Mouse (Mus musculus) CH12F3 (cell line): Measurements from ENCODE around the gene Lysmd4.

Source experiments
- in situ Hi-C: fragments of 300-500 bp; cut with MboI; formaldehyde crosslinking; loops from 2 replicates; pipeline ENCODE4 v1.14.3; 2020; ENCODE audit warnings: low sequenced_read_pairs

Gene Lysmd4

DNA sequence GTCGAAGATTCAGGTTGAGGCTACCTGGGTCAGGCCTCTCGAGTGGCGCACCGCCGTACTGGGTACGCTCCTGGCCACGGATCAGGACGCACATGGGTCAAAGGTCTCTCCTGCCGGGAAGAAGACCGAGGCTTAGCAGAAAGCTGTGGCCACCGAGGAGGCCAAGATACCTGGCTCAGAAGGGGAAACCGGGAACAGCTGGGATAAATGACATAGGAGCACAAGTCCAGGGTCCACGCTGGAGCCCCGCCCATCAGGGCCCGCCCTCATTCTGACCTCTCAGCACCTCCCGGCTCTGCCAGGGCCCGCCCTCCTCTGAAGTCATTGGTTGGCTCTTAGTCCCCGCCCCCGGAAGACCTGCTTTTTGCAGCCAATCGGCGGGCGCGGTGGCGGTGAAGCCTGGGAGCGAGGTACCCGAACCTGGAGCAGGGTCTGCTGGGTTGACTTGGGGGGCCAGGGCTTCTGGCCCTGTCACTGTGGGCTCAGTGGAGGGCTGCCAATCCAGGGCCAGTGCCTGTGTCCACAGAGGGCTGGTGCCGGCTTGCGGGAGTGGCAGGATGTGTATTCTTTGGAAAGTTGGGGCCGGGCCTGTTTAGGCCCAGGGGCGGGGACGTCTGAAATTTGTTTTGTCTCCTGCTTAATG, at the start of gene Lysmd4:
Gene Lysmd4 (plus strand): TSS at position 325 of the 643 bp plus-strand sequence.
- in situ Hi-C loops = no loop called here

DNA sequence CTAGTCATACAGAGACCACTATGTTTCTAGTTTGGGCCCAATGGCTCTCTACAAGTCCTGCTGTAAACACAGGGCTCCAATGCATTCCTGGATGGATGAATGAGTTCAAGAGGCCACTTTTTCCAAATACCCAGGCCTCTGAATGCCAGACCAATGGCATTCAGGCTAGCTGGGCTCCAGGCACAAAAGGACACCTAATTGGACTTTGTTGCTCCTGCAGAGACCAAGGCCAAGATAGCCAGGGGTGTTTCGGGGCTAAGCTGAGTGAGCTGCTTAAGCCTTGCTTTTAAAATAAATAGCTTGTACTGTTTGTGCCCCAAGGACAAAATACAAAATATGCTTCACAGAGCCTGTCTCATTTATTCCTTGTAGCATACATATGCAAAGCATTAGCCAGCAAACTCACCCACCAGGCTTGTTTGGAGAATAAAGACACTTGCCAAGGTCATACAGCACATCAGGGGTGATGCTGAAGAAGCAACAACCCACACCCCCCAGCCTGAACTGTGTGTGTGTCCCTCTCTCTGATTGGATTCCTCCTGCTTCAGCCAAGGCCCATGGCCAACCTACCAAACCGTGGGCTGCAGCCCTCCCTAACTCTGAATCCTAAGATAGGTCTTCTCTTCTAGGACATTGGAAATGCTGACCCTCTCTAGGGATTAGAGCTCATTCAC, 48.7 kb upstream of the Lysmd4 start:
- in situ Hi-C loops = no loop called here

DNA sequence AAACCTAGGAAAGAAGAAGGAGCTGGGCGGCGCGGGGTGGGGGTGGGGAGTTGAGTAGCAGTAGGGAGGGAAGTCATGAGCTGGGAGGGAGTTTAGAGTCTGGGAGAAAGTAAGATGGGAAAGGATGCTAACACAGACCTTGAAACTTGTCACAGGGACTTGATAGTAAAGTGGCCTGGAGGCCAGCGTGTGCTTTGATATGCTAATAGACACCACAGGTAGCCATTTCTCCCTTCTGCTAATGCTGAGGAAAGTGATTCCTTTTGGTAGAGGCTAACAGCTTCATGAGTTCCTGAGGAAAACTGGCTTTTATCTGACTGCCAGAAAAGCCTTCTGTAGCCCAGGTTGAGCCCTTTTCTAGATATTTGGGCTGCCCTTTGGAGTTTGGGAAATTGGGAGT, 38.6 kb upstream of the Lysmd4 start:
- in situ Hi-C loops = no loop called here

DNA sequence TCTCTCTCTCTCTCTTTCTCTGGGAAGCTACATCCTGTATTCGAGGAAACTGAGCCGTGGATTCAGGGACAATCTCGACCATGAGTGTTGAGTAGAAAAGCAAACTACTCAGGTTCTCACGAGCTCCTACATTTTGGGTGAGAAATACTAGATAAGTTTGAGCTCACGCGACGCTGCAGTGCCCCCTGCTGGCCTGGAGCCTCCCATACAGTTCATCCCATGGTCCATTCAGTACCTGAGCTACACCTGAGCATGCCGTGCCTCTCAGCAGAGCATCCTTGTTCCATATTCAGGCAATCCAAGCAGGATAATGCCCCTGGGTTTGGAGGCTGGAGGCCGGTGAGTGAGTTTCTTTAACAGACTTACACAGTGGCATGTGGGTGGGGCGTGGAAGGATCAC, 22.9 kb upstream of the Lysmd4 start:
- in situ Hi-C loops = no loop called here

DNA sequence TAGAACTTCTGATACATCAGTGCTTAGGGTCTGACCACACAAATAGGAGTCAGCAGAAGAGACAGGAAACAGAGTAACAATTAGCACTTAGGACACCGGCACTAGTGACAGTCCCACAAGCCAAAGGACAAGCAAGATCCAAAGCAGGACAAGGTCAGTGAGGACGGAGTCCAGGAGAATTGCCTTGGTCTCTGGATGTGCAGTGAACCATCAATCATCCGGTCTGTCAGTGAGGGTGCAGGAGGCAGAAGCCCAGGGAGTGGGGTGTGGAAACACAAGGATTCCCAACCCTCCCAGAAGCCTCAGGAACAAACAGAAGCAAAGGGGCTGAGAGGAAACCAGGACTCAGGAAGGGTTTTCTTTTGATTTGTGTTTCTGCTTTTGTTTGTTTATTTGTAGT, 18.7 kb upstream of the Lysmd4 start:
- in situ Hi-C loops = loop anchor here (10.0 kb wide), 1 partner anchor 369 kb away; the partner anchor contains the start of gene Adamts17

DNA sequence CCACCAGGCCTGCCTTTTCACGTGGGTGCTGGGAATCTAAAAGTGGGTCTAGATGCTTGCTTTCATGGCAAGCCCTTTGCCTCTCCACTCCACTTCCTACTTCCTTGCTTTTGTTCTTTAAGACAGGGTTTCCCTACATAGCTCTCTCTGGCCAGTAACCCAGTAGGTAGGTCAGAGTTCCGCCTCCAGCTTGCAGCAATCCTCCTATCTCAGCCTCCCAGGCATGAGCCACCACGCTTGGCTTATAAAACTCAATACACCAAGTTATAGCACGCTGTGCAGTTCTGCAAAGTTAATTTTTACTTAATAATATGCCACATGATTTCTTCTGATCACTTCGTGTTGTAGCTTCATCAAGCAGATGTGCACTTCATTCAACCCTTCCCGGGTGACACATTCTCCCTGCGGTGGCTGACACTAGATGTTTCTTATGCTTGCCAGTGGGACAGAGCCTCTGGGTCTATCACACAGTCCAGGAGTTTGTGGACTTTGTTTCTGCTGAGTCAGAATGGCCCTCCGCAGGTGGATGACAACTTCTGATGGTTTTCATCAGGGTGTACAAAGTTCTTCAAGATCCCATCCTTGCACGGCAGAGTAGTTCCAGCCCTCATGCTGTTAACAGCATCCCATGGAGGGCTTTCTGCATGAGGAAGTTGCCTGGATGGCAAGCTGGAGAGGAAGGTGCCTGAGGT, 16.5 kb upstream of the Lysmd4 start:
- in situ Hi-C loops = loop anchor here (10.0 kb wide), 1 partner anchor 371 kb away; the partner anchor contains the start of gene Adamts17

DNA sequence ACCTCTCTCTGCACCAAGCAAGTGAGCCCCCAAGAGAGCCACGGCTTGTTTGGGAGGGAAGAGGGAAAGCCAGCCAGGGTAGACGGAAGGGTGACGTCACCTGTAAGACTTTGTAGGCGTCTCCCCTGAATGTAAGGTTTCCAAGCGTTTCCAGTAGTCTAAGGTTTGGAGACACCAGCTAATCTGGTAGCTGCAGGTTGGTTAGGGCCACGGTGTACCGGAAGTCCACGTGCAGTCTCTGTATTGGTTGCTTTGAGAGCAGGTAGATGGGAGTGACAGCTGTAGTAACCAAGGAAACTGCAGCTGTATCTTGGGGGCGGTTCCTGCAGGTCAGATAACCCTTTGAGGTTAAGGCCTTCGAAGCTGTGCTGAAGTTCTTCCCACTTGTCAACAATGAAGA, 15.8 kb upstream of the Lysmd4 start:
- in situ Hi-C loops = loop anchor here (10.0 kb wide), 1 partner anchor 372 kb away; the partner anchor contains the start of gene Adamts17

DNA sequence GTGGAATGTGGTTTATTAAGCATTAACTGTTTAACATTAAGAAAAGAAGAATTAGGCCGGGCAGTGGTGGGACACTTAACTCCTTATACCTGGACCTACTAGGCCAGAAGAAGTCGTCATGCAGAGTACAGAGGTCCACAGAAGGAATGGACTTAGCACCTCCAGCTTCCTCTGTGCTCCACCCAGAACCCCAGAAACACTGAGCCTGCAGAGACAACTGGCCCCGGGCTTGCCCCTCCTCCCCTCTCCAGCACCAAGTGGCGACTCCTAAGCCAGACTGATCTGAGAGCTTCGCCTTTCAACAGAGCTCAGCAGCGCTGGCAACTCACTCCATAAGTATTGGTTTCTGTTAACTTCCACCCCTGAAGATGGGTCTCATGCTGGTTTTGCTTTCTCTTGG, 14.6 kb upstream of the Lysmd4 start:
- in situ Hi-C loops = loop anchor here (10.0 kb wide), 1 partner anchor 373 kb away; the partner anchor contains the start of gene Adamts17

DNA sequence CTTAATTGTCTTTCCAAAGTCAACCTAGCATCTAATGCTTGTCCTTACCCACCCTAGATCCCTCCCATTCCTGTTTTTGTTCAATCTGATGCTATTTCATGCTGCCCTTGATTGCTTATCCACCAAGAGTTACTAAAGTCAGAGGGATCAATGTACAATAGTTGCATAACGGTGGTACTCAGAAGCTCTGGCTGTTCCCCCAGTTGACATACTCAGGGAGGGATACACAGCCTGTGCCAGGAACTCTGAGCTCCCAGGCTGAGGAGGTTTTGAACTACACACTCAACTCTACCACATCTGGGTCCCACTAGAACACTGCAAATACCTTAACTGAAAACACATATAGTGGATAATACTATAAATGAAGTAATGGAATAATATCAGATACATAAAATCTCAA, 14.0 kb upstream of the Lysmd4 start:
- in situ Hi-C loops = loop anchor here (10.0 kb wide), 1 partner anchor 374 kb away; the partner anchor contains the start of gene Adamts17

DNA sequence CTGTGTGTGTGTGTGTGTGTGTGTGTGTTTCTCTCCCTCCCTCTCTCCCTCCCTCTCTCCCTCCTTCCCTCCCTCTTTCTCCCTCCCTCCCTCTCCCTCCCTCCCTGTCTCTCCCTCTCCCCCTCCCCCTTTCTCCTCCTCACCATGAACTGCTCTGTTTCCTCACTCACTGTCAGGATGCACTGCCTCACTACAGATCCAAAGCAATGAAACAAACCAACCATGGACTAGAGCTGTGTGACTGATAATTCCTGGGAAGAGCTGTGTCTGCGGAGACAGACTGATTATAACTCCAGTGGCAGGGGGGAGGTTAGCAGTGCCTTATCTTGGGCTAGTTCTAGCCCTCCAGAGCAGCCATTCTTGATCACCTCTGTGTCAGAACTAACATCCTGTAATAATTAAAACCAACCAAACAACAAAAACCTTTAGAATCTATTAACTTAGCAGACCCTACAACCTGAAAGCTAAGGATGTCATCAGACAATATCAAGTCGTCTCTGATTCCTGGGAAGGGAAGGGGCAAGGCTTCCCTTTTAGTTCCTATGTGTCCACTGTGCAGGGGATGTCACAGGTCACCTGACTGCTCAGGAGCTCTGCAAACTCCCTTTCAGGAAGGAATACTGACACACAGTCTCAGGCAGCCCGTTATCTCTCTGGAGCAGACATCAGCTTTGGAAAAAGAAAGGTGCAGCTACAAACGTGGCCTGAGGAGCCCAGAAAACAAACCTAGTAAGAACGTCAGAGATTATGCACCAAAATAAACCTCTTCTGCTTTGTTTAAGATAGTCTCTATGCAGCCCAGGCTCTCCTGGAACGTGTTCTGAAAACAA, 12.1 kb upstream of the Lysmd4 start:
- in situ Hi-C loops = no loop called here

DNA sequence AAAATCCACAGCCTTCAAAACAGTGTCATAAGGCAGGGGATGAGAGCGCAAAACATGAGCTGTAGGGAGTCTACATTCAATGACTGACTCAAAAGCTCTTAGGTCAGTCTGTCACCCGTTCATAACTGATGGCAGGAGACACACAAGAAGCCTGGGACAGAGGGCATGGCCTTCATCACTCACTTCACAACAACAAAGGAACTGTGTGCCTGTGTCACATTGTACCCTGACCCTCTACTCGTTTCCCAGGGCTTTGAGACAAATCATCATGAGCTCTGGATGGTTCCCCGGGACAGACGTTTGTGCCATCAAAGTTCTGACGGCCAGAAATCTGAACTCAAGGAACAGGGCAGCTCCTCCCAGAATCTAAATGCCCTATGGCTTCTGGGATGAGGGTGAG, 11.0 kb upstream of the Lysmd4 start:
- in situ Hi-C loops = no loop called here

DNA sequence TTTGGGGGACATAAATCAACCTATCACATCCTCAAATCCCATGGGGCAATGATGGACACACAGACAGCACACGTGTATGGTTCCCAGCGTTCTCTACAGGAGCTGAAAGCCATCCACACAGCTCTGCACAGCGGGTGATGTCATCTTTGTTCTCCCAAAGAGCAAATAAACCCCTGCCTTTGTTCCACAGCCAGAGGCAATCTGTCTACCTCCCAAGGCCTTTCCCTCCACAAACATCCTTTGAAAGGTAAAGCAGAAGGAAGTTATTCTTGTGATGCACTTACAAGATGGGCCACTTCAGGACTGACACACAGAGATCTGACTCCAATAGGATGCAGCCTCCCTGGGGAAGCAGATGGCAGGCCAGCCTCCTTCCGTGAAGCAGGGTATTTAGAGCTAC, 10.4 kb upstream of the Lysmd4 start:
- in situ Hi-C loops = no loop called here

DNA sequence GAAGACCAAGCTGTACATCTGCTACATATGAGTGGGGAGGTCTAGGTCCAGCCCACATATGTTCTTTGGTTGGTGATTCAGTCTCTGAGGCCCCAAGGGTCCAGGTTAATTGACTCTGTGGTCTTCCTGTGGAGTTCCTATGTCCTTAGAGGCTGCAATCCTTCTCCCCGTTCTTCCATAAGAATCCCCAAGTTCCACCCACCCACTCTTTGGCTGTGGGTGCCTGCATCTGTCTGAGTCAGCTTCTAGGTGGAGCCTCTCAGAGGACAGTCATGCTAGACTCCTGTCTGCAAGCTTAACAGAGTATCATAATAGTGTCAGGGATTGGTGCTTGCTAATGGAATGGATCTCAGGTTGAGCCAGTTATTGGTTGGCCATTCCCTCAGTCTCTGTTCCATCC, 8.8 kb upstream of the Lysmd4 start:
- in situ Hi-C loops = no loop called here

DNA sequence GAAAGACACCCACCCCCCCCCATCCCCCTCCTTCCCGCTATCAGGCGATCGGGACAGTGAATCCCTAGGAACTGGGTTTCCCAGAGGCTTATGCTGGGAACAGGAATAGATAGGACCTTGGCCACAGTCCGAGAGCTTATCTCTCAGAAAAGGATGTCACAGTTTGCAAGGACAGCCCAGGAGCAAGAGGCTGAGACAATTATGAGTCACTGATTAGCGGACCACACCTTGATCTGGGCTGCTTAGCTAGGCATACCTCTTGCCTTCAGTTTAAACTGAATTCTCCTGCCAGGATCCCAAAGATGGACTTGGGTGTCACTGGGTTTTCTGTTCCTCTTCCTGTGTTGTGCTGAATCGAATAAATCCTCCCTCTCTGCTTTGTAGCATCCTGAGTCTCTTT, 6.0 kb upstream of the Lysmd4 start:
- in situ Hi-C loops = no loop called here

DNA sequence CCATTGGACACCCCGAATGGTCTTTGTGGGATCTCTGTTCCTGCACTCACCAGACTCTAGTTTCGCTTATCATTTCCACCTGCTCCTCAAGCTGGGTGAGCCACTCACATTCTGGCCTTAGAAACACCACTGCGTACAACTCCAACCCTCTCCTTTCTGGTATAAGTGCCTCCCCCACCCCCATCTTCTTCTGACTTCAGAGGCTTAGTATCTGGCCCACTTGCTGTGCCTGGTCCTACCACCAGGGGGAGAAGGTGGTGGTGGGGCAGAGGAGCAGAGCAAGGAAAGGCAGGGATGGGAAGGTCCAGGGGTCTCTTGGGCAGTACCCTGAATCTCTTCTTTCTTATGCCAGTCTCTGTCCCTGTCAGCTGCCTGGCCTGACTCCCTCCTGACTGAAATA, 5.3 kb upstream of the Lysmd4 start:
- in situ Hi-C loops = no loop called here

DNA sequence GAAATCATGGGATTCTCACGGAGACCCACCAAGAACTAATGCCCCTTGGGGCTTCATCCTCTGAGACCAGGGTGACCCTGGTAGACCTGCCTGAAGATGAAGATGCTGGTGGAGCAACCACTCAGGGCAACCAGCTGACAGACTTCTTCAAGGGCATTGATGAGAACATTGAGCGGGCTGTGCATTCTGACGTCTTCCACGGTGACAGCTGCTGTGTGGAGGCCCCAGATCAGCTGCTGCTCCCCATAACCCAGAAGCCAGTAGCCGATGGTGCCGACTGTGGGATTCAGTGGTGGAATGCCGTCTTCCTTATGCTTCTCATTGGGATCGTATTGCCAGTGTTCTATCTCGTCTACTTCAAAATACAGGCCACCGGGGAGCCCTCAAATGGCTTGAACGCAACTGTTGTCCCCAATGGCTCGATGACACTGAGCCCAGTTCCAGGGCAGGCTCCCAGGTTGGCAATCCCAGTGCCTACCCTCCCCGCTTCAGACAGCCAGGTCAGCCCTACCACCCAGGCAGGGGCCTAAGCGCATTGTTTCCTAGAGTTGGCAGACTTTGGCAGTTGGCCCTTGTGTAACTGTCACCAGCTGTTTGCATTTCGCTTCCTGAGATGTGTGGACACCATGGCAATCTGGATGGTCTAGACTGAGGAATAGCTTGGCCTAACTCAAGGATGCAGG, 3.7 kb downstream of the Lysmd4 start:
- in situ Hi-C loops = no loop called here

DNA sequence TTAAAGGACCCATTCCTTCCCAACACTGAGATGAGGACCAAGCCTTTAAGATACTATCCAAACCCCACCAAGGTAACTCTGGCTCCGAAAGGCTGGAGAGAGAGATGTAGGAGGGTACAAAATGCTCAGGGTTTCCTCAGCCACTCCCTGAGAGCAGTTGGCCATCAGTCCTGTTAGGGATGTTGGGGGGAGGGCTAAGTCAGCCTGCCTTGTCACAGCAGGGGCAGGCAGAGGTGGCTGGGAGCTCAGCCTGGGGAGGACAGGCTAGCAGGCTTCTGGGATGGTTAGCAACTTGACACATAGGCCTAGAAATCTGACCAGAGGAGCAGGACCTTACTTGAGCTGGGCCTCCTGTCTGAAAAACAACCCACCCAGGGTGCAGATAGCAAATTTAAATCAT, 5.2 kb downstream of the Lysmd4 start:
- in situ Hi-C loops = no loop called here

DNA sequence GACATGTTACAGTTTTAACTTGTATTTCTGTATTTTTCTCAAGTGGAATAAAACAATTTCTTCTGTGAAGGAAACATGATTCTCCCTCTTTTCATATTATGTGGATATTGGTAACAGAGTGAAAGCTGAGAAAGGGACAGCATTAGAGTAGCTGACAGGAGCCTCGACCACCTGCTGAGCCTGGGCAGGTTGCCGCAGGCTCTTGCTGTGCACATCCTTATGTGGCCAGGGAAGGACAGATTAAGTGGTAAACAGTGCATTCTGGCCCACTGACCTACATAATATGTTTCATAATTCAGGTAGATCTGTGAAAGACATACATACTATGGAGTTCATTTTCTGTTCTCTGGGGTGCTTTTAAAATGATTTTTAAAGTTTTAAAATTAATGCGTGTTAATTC, 6.0 kb downstream of the Lysmd4 start:
- in situ Hi-C loops = no loop called here

DNA sequence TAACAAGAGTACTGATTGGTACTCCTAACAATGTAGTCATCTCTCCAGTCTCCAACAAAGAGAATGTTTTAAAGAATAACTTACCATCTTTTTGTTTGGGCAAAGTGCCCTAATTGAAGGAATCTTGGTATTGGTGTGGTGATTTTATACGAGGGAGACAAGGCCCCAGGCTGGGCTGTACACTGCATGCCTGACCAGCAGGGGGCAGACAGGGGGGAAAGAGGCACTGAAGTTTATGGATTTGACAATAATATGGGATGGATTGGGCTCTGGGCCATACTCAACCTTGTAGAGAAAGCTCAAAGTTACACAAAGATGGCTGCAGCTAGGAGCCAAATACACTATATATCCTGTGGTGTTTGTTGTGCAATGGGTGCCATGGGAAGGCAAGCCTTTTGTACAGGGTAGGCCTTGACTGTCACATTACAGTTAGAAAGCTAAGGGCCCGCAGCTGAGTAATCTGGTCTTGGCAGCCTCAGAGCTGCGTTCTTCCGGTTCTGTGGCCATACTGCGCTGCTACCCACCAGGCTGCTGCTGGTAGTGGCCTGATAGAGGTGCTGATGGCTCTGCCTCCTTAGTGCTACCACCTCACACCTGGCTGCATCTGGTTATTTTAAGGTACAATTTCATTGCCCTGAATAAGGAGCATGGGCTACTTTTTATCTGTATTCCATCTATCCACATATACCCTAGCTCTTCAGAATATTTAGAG, 6.7 kb downstream of the Lysmd4 start:
- in situ Hi-C loops = no loop called here

DNA sequence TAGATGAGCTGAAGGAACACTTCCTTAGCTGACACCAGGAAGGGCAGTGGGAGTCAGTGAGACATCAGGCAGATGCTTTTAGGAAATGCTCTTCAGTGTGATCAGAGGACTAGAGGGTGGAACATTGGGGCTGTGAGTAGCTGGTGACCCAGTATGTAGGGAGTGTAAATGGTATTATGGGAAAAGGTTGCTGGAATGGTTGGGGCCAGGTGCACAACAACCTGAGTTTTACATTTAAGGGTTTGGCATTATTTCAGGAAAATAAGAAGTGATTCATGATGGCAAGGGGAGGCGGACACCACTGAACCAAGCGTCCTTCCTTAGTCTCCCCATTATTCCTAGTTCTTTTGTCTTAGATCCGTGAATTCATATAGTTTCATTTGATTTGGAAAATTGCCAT, 7.4 kb downstream of the Lysmd4 start:
- in situ Hi-C loops = no loop called here
